Mouse (Mus musculus): Measurements from ENCODE around the gene Fv1. TPM values are rescaled to one million over a fixed set of nuclear protein-coding genes. Genes with fewer than 3 reads are reported as not detected.
"Not testable (repeated sequence)": the region's sequence is repeated elsewhere in the genome, so short reads cannot be mapped to it uniquely, and the experiment has no call there.

The Fv1 gene
- polyA plus RNA-seq, 1 experiment from 2014 or later = 8.8 TPM

- Histone ChIP-seq H3K27ac (no peak overlapping the region), H3K9me3 (no peaks in the 10 kb centered on the region), H3K4me3 (replicated peaks) (no peak overlapping the region), H3K4me2 (no peak overlapping the region), H3K4me1 (peaks cover 19% of the 10 kb centered on the region), H3K27me3 (replicated peaks) (no peaks in the 10 kb centered on the region), H3K9ac (no peak overlapping the region), H3K36me3 (peaks cover 36% of the 10 kb centered on the region)
- WGBS = 92% methylated on average over 9 of the region's 9 CpGs
- ATAC-seq (ENCODE audit: insufficient read depth, low FRiP score, low read depth) = no peak
These were observed 2.7 kb upstream of the Fv1 start for GRCm38 (mm10) chr4:147866056-147866455.

DNA sequence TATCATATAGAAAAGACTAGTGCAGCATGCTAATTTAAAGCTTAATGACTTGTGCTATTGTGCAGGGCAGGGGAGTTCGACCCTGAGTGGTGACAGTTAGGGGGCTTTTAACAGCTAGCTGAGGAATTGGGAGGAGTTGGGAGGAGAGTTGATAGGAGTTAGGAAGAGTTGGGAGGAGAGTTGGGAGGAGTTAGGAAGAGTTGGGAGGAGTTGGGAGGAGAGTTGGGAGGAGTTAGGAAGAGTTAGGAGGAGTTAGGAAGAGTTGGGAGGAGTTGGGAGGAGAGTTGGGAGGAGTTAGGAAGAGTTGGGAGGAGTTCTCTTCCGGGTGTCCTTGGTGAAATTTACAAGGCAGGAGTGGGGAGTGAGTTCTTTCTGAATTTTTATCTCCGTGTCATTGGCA, 2.0 kb upstream of the Fv1 start:
- H3K9me3 ChIP-seq; H3K4me2 ChIP-seq; H3K9ac ChIP-seq; ATAC-seq (ENCODE audit: insufficient read depth, low FRiP score, low read depth); H3K27me3 ChIP-seq (replicated peaks); H3K27ac ChIP-seq: not testable (repeated sequence)
- peaks cover 19% of the 10 kb centered on the region for H3K4me1 ChIP-seq
- peaks cover 31% of the 10 kb centered on the region for H3K36me3 ChIP-seq
- 39% methylated on average over 3 of the region's 3 CpGs for WGBS
- H3K4me3 ChIP-seq (replicated peaks) = peak overlapping the region; percentile 96; the same call in 1 of the 2 replicates

DNA sequence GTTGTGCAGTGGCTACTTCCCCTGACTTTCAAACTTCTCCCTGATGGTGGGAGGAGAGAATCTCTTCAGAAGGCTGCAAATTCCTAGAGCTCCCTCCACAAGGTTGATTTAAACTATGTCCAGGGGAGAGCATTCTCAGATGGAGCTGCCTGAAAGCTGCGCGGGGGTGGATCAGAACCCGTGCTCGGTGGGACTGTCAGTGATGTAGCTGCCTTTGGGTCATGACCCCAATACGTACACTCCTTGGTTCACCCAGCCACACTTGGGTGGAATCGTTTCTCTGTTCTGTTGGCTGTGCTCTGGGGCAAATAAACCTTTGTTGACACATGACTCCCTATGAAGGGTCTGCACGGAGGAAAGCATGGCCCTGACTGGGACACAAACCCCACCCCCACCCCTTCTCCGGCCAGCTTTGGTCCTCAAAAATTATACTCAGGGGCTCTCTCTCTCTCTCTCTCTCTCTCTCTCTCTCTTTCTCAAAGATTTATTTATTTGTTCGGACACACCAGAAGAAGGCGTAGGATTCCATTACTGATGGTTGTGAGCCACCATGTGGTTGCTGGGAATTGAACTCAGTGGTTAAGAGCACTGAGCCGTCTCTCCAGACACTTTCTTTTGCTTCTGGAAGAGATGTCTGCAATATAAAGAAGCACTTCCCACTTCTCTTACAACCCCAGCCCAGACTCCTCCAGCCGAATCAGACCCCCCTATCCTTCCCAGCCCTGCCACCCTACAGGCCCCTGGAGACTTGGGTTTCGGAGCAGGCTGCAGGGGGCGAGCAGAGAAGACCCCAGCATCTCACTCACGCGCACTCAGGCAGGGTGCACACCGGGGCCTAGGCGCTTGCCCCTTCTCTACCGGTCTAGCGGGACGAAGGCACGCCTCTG, 973 bp upstream of the Fv1 start:
- 3% methylated on average over 22 of the region's 22 CpGs for WGBS
- peak overlapping the region; percentile 65 for H3K9ac ChIP-seq
- ATAC-seq (ENCODE audit: insufficient read depth, low FRiP score, low read depth) = no peak
- peaks cover 19% of the 10 kb centered on the region for H3K4me1 ChIP-seq
- no peaks in the 10 kb centered on the region for H3K27me3 ChIP-seq (replicated peaks)
- H3K27ac ChIP-seq = peak overlapping the region; percentile 87
- peak overlapping the region; percentile 96 for H3K4me3 ChIP-seq (replicated peaks)
- no peaks in the 10 kb centered on the region for H3K9me3 ChIP-seq
- H3K4me2 ChIP-seq = peak overlapping the region; percentile 72
- peaks cover 31% of the 10 kb centered on the region; the same call in 1 of the 2 replicates for H3K36me3 ChIP-seq

DNA sequence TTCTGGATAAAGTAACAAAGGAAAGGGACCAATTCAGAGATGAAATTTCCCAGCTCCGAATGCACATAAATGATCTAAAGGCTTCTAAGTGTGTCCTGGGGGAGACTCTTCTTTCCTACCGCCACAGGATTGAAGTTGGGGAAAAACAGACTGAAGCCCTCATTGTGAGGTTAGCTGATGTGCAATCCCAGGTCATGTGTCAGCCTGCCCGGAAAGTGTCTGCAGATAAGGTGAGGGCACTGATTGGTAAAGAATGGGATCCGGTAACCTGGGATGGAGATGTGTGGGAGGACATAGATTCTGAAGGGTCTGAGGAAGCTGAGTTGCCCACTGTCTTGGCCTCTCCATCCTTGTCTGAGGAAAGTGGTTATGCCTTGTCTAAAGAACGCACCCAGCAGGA, 459 bp downstream of the Fv1 start:
- peak overlapping the region; percentile 63 for H3K9ac ChIP-seq
- H3K27ac ChIP-seq = peak overlapping the region; percentile 68; the same call in 1 of the 2 replicates
- H3K27me3 ChIP-seq (replicated peaks) = no peaks in the 10 kb centered on the region
- peak overlapping the region; percentile 96 for H3K4me3 ChIP-seq (replicated peaks)
- peaks cover 32% of the 10 kb centered on the region; the same call in 1 of the 2 replicates for H3K36me3 ChIP-seq
- no peak for ATAC-seq (ENCODE audit: insufficient read depth, low FRiP score, low read depth)
- no peaks in the 10 kb centered on the region for H3K9me3 ChIP-seq
- 13% methylated on average over 5 of the region's 5 CpGs for WGBS
- peaks cover 19% of the 10 kb centered on the region for H3K4me1 ChIP-seq
- peak overlapping the region; percentile 84 for H3K4me2 ChIP-seq

DNA sequence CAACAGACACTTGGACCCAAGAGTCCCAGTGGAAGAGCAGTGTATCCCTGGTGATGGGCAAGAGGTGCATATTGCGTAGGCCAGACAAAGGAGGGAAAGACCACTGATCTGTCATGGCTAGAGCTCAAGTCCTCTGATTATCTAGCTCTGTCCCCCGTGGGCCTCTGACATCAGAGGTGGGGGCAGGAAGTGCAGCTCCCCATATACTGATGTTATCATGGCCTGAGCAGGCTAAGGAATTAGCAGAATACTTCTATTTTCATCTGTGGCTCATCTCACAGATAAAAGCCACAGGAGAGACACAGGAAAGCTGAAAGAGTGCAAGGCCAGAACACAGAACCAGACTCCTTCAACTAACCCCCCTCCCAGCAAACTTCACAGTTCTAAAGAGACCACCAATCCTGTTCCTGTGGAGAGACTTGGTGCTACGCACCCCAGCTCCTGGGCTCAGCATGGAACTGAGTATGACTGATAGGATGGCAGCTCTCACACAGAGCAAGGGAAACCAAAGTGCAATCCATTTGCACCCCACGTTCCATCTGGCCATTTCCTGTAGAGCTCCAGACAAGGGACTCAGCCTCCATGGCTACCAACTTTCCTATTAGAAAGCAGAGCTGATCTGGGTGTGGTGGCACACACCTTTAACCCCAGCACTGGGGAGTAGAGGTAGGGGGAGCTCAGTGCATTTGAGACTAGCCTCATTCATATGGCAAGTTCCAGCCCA, 7.2 kb downstream of the Fv1 start:
- H3K4me1 ChIP-seq = no peaks in the 10 kb centered on the region
- ATAC-seq (ENCODE audit: insufficient read depth, low FRiP score, low read depth) = no peak

GRCm38 (mm10) chr4:147878537-147878936, 9.8 kb downstream of the Fv1 start:
- Histone ChIP-seq H3K4me3 (replicated peaks) (no peak overlapping the region), H3K9me3 (no peaks in the 10 kb centered on the region), H3K4me2 (no peak overlapping the region), H3K27ac (no peak overlapping the region), H3K4me1 (no peaks in the 10 kb centered on the region), H3K27me3 (replicated peaks) (no peaks in the 10 kb centered on the region), H3K9ac (no peak overlapping the region), H3K36me3 (peaks cover 66% of the 10 kb centered on the region)
- 91% methylated on average over 9 of the region's 9 CpGs for WGBS
- no peak for ATAC-seq (ENCODE audit: insufficient read depth, low FRiP score, low read depth)

More for the DNA sequence above, 7.2 kb downstream of the Fv1 start:
- Histone ChIP-seq H3K9me3 (no peaks in the 10 kb centered on the region), H3K4me2 (no peak overlapping the region), H3K27ac (no peak overlapping the region), H3K36me3 (peaks cover 64% of the 10 kb centered on the region), H3K9ac (no peak overlapping the region), H3K4me3 (replicated peaks) (no peak overlapping the region), H3K27me3 (replicated peaks) (no peaks in the 10 kb centered on the region)
- WGBS = 84% methylated on average over 4 of the region's 4 CpGs

DNA sequence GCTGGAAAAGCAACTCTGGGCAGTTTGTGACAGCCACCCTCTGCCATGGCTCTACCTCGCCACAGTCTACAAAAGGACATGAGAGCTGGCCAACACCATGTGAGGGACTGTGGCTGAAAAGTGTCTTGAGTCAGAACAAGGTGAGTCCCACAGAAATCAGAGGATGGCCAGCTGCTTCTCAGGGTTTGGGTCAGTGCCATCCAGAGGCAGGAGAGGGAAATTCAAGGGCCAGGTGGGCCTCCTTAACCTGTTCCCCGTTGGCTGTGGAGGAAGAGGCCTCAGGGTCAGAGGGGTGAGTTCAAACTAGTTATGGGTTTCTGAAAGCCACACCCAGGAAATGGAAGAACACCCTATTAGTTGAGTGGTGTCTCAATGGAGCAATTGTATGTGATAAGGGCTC, 10.7 kb downstream of the Fv1 start:
- 64% methylated on average over 2 of the region's 2 CpGs for WGBS
- Histone ChIP-seq H3K4me2 (no peak overlapping the region), H3K9me3 (no peaks in the 10 kb centered on the region), H3K4me1 (no peaks in the 10 kb centered on the region), H3K4me3 (replicated peaks) (no peak overlapping the region), H3K27me3 (replicated peaks) (no peaks in the 10 kb centered on the region), H3K9ac (no peak overlapping the region), H3K27ac (no peak overlapping the region), H3K36me3 (peaks cover 61% of the 10 kb centered on the region)
- no peak for ATAC-seq (ENCODE audit: insufficient read depth, low FRiP score, low read depth)

- Histone ChIP-seq H3K9ac (no peak overlapping the region), H3K9me3 (no peaks in the 10 kb centered on the region), H3K27me3 (replicated peaks) (no peaks in the 10 kb centered on the region), H3K4me1 (no peaks in the 10 kb centered on the region), H3K27ac (no peak overlapping the region), H3K4me2 (no peak overlapping the region), H3K4me3 (replicated peaks) (no peak overlapping the region), H3K36me3 (peaks cover 57% of the 10 kb centered on the region)
- 53% methylated on average over 5 of the region's 5 CpGs for WGBS
- no peak for ATAC-seq (ENCODE audit: insufficient read depth, low FRiP score, low read depth)
These were observed 11.1 kb downstream of the Fv1 start for GRCm38 (mm10) chr4:147879865-147880264.

DNA sequence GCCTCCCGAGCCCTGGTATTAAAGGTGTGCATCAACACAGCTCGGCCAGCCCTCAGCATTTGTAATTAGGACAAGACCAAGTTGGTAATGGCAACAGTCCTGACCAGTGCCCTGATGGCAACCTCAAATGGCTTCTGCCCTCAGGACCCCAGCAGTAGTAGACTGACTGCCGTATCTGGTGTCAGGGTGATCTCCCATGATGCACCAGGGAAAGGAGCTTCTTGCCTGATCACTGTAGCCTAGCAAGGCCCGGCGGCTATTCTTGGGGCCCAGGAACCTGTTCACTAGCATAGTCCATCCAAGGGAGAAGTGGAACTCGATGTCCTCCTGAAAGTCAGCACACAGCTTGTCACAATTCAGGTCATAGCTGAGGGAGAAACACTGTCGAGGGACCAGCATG, 13.0 kb downstream of the Fv1 start:
- Histone ChIP-seq H3K36me3 (peaks cover 61% of the 10 kb centered on the region), H3K4me1 (no peaks in the 10 kb centered on the region), H3K27ac (no peak overlapping the region), H3K27me3 (replicated peaks) (no peaks in the 10 kb centered on the region), H3K4me3 (replicated peaks) (no peak overlapping the region), H3K9me3 (no peaks in the 10 kb centered on the region), H3K4me2 (no peak overlapping the region), H3K9ac (no peak overlapping the region)
- no peak for ATAC-seq (ENCODE audit: insufficient read depth, low FRiP score, low read depth)
- 94% methylated on average over 7 of the region's 7 CpGs for WGBS

GRCm38 (mm10) chr4:147883041-147883440, 14.3 kb downstream of the Fv1 start:
- Histone ChIP-seq H3K27me3 (replicated peaks) (no peaks in the 10 kb centered on the region), H3K4me2 (no peak overlapping the region), H3K4me3 (replicated peaks) (no peak overlapping the region), H3K9me3 (no peaks in the 10 kb centered on the region), H3K9ac (no peak overlapping the region), H3K27ac (no peak overlapping the region), H3K36me3 (peaks cover 68% of the 10 kb centered on the region), H3K4me1 (no peaks in the 10 kb centered on the region)
- no peak for ATAC-seq (ENCODE audit: insufficient read depth, low FRiP score, low read depth)
- WGBS = 72% methylated on average over 6 of the region's 6 CpGs

DNA sequence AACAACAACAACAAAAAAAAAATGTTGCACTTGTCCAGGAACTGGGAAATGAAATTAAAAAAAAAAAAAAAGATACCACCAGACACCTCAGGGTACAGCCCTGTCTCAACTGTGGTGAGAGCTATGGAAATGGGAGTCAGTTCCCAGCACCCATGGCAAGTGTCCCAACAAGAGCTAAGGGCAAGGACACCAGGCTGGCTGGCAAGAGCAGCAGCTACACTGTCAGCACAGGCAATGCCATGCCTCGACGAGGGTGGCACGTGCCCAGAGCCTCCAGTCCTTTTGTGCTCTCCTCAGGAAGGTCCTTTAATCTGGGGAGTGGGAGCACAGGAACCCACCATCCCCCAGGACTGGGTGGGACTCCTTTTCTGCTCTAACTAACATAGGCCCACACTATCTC, 15.4 kb downstream of the Fv1 start:
- H3K9me3 ChIP-seq = no peaks in the 10 kb centered on the region
- no peaks in the 10 kb centered on the region for H3K27me3 ChIP-seq (replicated peaks)
- no peaks in the 10 kb centered on the region for H3K4me1 ChIP-seq
- no peak overlapping the region for H3K4me2 ChIP-seq
- H3K4me3 ChIP-seq (replicated peaks) = no peak overlapping the region
- no peak for ATAC-seq (ENCODE audit: insufficient read depth, low FRiP score, low read depth)
- H3K27ac ChIP-seq = no peak overlapping the region
- H3K36me3 ChIP-seq = peaks cover 66% of the 10 kb centered on the region
- H3K9ac ChIP-seq = no peak overlapping the region
- WGBS = 93% methylated on average over 3 of the region's 3 CpGs

GRCm38 (mm10) chr4:147886158-147886557, 17.4 kb downstream of the Fv1 start:
- no peak overlapping the region for H3K4me3 ChIP-seq (replicated peaks)
- no peak for ATAC-seq (ENCODE audit: insufficient read depth, low FRiP score, low read depth)
- H3K36me3 ChIP-seq = peaks cover 70% of the 10 kb centered on the region
- H3K27me3 ChIP-seq (replicated peaks) = no peaks in the 10 kb centered on the region
- WGBS = 90% methylated on average over 12 of the region's 12 CpGs
- no peaks in the 10 kb centered on the region for H3K4me1 ChIP-seq
- no peak overlapping the region for H3K27ac ChIP-seq
- no peaks in the 10 kb centered on the region for H3K9me3 ChIP-seq
- H3K9ac ChIP-seq = no peak overlapping the region
- H3K4me2 ChIP-seq = no peak overlapping the region

All from stomach, embryonic 15.5 days (tissue).